Mouse (Mus musculus) limb, embryonic 13.5 days (tissue): ENCODE measurements around the gene Olfr1418. TPM values are rescaled to one million over a fixed set of nuclear protein-coding genes. Genes with fewer than 3 reads are reported as not detected.

Source experiments
- ATAC-seq: fragments of 200-750 bp; cut with Nextera tagmentation; 2 replicates; pipeline ENCODE4 v1.8.0; 2017; ENCODE audit warnings: low read depth, moderate number of reproducible peaks, moderate TSS enrichment; ENCODE audit not compliant: low FRiP score
- H3K27ac ChIP-seq: fragments of 300-500 bp; sonication (generic); 2 replicates; pipeline ENCODE4 v1.5.1; 2015; ENCODE audit warnings: inconsistent platforms, mild to moderate bottlenecking, moderate library complexity
- H3K27me3 ChIP-seq: fragments of 300-500 bp; sonication (generic); 2 replicates; pipeline ENCODE4 v1.6.1; 2015; ENCODE audit warnings: mild to moderate bottlenecking, inconsistent platforms
- H3K36me3 ChIP-seq: fragments of 300-500 bp; sonication (generic); 2 replicates; pipeline ENCODE4 v1.6.1; 2015; ENCODE audit warnings: inconsistent platforms, mild to moderate bottlenecking, moderate library complexity
- H3K4me1 ChIP-seq: fragments of 300-500 bp; sonication (generic); 2 replicates; pipeline ENCODE4 v1.6.1; 2015; ENCODE audit warnings: inconsistent platforms
- H3K4me2 ChIP-seq: fragments of 300-500 bp; sonication (generic); replicated peaks from 2 replicates; pipeline ENCODE4 v1.6.1; 2015; ENCODE audit warnings: inconsistent platforms, mild to moderate bottlenecking, moderate library complexity
- H3K4me3 ChIP-seq: fragments of 300-500 bp; sonication (generic); 2 replicates; pipeline ENCODE4 v1.5.1; 2015; ENCODE audit warnings: moderate library complexity, mild to moderate bottlenecking, inconsistent platforms
- H3K9ac ChIP-seq: fragments of 300-500 bp; sonication (generic); 2 replicates; pipeline ENCODE4 v1.6.1; 2015; ENCODE audit warnings: mild to moderate bottlenecking, inconsistent platforms
- H3K9me3 ChIP-seq: fragments of 300-500 bp; sonication (generic); 2 replicates; pipeline ENCODE4 v1.6.1; 2016; ENCODE audit warnings: inconsistent platforms
- WGBS: fragments of 180-500 bp; shearing (Covaris S2); methylation state at CpG from one replicate; pipeline ENCODE4 v1.1.7; 2015; 5-methylcytosine and 5-hydroxymethylcytosine counted together
- polyA plus RNA-seq: library from polyadenylated mRNA; unstranded; fragments of >200 nt; fragmentation: Nextera tagmentation; extraction: Ambion mirVana; gene quantifications from 2 replicates; pipeline ENCODE4 v1.2.1, GENCODE M21; 2015

Gene Olfr1418
- polyA plus RNA-seq, 1 experiment from 2014 or later: not detected

- Histone ChIP-seq H3K27me3 (no peaks in the 10 kb centered on the region), H3K4me2 (no peak overlapping the region), H3K9me3 (no peaks in the 10 kb centered on the region), H3K9ac (no peak overlapping the region), H3K27ac (no peak overlapping the region), H3K4me1 (no peaks in the 10 kb centered on the region), H3K36me3 (no peaks in the 10 kb centered on the region), H3K4me3 (no peak overlapping the region)
- 72% methylated on average over 6 of the region's 6 CpGs for WGBS
- ATAC-seq: no peak
Measured at GRCm38 (mm10) chr19:11807822-11808221, 53.0 kb downstream of the Olfr1418 start.

GRCm38 (mm10) chr19:11807251-11807650 lies 53.6 kb downstream of the Olfr1418 start:
- Histone ChIP-seq H3K36me3 (no peaks in the 10 kb centered on the region), H3K4me3 (no peak overlapping the region), H3K4me2 (no peak overlapping the region), H3K27ac (no peak overlapping the region), H3K9ac (no peak overlapping the region), H3K27me3 (no peaks in the 10 kb centered on the region), H3K4me1 (no peaks in the 10 kb centered on the region), H3K9me3 (no peaks in the 10 kb centered on the region)
- no peak for ATAC-seq
- 57% methylated on average over 2 of the region's 2 CpGs for WGBS

GRCm38 (mm10) chr19:11804423-11804822 lies 56.4 kb downstream of the Olfr1418 start:
- Histone ChIP-seq H3K4me3 (no peak overlapping the region), H3K4me1 (no peaks in the 10 kb centered on the region), H3K27me3 (no peaks in the 10 kb centered on the region), H3K9ac (no peak overlapping the region), H3K4me2 (no peak overlapping the region), H3K27ac (no peak overlapping the region), H3K9me3 (no peaks in the 10 kb centered on the region), H3K36me3 (no peaks in the 10 kb centered on the region)
- no peak for ATAC-seq
- WGBS: 42% methylated on average over 1 of the region's 1 CpGs

Other genes starting within 250 kb of the Olfr1418 start
- 0.59 and 1.0 TPM in 2 replicates for gene Ms4a2, start 237.3 kb downstream of the Olfr1418 start, polyA plus RNA-seq
- gene Ms4a3, start 220.2 kb downstream of the Olfr1418 start, polyA plus RNA-seq: not detected in 2 replicates
- gene Oosp2, start 200.5 kb downstream of the Olfr1418 start, polyA plus RNA-seq: not detected in 2 replicates
- not detected in 2 replicates for gene Oosp1, start 169.9 kb downstream of the Olfr1418 start, polyA plus RNA-seq
- not detected in 2 replicates for gene Oosp3, start 164.0 kb downstream of the Olfr1418 start, polyA plus RNA-seq
- gene Gif, start 113.5 kb downstream of the Olfr1418 start, polyA plus RNA-seq: not detected in 2 replicates
- gene Mrpl16, start 90.7 kb downstream of the Olfr1418 start, polyA plus RNA-seq: 42.8 and 46.0 TPM in 2 replicates
- gene Stx3, start 41.7 kb downstream of the Olfr1418 start, polyA plus RNA-seq: 5.4 TPM in 2 replicates
- gene Olfr1417, start 21.8 kb downstream of the Olfr1418 start, polyA plus RNA-seq: not detected in 2 replicates
- gene Olfr1419, start 14.0 kb upstream of the Olfr1418 start, polyA plus RNA-seq: not detected in 2 replicates
- gene Olfr1420, start 25.5 kb upstream of the Olfr1418 start, polyA plus RNA-seq: not detected in 2 replicates
- 16.7 and 19.5 TPM in 2 replicates for gene Patl1, start 51.3 kb upstream of the Olfr1418 start, polyA plus RNA-seq
- 5.1 and 5.3 TPM in 2 replicates for gene Osbp, start 104.9 kb upstream of the Olfr1418 start, polyA plus RNA-seq
- gene Olfr1423, start 180.3 kb upstream of the Olfr1418 start, polyA plus RNA-seq: not detected in 2 replicates
- not detected in 2 replicates for gene Olfr1424, start 201.6 kb upstream of the Olfr1418 start, polyA plus RNA-seq
- gene Olfr1425, start 216.7 kb upstream of the Olfr1418 start, polyA plus RNA-seq: not detected in 2 replicates
- gene Olfr1426, start 230.9 kb upstream of the Olfr1418 start, polyA plus RNA-seq: not detected in 2 replicates
- not detected in 2 replicates for gene Olfr1427, start 242.3 kb upstream of the Olfr1418 start, polyA plus RNA-seq